Mouse (Mus musculus) kidney, adult 11 months (tissue): ENCODE data around the gene Rasgef1b.

ENCODE experiments used
- DNase-seq: peaks from one replicate; pipeline ENCODE4 v3.0.0; 2022

Gene Rasgef1b

DNA sequence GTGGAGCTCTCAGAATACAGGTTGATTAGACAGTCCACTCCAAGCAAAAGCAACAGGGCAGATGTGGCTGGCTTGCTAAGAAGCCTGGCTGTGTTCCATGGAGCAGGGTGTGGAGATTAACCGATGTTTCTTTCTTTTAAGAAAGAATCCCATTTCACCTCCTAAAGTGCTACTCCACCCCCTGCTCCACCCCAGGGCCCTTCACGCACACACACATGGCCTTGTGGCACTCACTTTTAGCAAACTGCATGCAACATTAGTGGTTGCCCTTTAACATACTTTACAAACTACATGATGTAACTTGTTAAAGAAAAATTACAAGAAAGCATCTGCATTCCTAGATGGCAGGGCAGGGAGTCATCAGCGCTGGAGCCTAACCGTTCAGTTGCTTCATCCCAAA is 378.8 kb downstream of the Rasgef1b start:
- DNase-seq: no peak

GRCm38 (mm10) chr5:99348257-99348849 is 380.5 kb downstream of the Rasgef1b start:
- peak; percentile 79 for DNase-seq

DNA sequence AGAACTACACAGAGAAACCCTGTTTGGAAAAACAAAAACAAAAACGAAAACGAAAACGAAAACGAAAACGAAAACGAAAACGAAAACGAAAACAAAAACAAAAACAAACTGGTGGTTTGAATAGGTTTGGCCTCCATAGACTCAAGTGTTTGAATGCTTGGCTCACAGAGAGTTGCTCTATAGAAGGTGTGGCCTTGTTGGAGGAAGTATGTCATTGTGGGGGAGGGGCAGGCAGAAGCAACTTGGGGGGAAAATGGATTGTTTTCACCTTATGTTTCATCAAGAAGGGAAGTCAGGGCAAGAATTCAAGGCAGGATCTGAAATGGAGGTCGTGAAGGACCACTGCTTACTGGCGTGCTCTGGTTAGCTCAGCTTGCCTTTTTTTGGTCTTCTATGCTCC is 386.3 kb downstream of the Rasgef1b start:
- DNase-seq: no peak

DNA sequence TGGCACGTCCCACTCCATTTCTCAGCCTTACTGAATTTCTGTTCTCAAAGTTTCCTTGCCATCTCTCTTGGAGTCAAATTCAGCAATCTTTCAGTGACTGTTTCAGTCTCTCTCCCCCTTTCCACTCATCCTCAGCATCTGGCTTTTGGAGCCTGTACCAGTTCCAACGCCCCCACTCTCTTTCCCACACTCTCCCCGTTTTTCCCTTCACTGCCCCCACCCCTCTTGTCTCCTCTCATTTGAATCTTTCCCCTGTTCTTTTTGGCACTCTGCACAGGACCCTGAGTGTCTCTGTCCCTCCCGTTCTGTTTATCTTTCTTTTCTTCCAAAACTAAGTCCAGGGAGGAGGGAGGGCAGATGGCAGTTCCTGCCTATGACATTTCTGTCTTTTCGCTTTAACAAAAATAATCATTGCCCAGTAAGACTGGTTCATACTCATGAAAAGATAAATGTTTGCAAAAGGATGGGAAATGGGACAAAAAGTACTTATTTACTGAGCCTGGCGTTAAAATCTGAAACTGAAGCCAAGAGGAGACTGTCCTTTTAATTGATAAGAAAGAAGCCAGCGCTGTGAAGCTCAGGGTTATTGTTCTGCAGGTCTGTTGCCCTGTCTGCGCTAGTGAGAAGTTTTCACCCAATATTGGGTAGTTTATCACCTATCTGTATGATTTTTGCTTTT is 388.4 kb downstream of the Rasgef1b start:
- DNase-seq: no peak

GRCm38 (mm10) chr5:99339790-99340189 is 389.1 kb downstream of the Rasgef1b start:
- peak; percentile 68 for DNase-seq

DNA sequence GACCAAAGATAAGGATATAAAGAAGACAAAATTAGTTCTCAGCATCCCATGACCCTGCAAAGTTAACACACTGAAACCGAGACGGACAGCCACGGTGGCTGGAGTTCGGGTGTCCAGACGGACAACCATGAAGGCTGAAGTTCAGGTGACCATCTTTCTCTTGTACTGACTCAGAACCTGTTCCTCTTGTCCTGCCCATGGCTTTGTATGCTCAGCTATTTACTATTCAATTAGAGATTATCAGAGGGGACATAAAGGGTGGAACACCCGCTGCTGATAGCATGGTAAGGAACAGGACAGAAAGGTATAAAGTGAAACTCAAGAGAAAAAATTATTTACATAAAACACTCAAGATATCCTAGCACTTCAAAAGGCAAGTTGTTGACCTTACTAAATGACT is 390.0 kb downstream of the Rasgef1b start:
- no peak for DNase-seq

DNA sequence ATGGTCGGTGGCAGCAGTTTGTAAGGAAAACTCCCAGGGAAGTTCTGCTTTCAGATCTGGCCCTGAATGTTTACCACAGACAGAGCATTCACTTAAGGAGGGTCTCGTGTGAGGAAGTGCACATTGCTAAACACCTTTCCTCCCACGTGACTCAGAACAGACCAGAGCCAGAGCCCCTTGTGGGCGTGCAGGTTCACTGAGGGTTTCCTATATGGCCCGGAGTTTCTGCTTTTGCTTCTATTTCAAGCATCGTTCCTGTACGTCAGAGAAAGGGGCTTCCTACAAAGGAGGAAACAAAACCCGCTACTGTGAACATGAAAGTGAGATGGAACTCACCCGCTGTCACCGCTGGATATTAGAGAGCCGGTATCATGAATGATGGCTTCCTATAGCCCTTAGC is 392.4 kb downstream of the Rasgef1b start:
- DNase-seq: no peak

- no peak for DNase-seq
Measured at GRCm38 (mm10) chr5:99334017-99334416, 394.8 kb downstream of the Rasgef1b start.

GRCm38 (mm10) chr5:99332021-99332420 is 396.8 kb downstream of the Rasgef1b start:
- no peak for DNase-seq

DNA sequence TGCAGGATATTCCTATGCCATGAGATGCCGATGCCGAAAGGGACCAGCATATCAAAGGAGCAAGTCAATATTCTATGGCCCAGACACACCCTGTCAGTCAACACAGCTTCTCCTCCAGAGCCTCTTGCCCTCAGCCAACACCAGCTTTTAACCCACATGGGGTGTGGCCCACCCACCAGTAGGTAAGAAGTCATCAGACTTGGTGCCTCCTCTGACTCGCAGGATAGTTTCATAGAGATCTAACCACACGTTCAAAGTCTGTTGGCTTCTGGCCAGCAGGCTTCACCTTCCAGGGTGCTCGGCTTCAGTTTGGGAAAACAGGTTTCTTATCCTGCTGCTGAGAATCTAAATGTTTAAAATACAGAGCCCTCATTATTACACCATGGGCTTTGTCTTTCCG is 399.8 kb downstream of the Rasgef1b start:
- DNase-seq: peak; percentile 22

DNA sequence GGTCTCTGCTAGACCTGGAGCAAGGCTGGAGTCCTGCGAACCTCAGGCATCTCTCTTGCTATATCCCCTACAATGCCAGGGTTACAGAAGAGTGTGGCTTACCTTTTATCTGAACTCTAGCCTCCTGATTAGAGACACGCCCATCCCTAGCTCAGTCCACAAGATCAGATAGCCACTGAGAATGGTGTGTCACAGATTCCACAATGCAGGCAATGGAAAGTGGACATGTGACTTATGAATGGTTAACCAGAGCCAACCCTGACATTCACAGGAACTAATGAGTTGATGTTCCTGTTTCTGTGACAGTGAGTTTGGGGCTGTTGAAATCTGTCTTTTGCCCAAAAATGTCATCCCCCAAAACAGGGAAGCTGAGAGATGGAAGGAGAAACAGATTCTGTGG is 401.8 kb downstream of the Rasgef1b start:
- DNase-seq: peak; percentile 17

- no peak for DNase-seq
Measured at GRCm38 (mm10) chr5:99325301-99325700, 403.6 kb downstream of the Rasgef1b start.

DNA sequence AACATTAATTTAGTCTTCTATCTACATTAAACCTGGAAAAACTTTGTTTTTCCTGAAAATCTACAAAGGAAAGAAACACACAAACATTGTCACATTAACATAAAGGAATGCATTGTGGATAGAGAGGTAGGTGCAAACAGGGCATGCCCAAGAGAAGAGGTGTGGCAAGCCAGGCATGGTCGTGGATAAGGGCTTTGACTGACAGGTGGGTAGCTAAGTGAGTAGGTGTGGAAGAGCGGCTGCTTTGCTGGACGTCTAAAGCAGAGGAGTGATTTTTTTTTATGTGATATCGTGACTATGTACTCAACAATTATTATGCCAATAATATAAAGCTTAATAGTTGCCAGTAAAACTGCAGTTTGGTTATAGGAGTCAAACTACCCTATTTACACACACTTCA is 408.1 kb downstream of the Rasgef1b start:
- DNase-seq: no peak

- DNase-seq: no peak
Measured at GRCm38 (mm10) chr5:99297939-99298338, 430.9 kb downstream of the Rasgef1b start.

- no peak for DNase-seq
Measured at GRCm38 (mm10) chr5:99296348-99296747, 432.5 kb downstream of the Rasgef1b start.

DNA sequence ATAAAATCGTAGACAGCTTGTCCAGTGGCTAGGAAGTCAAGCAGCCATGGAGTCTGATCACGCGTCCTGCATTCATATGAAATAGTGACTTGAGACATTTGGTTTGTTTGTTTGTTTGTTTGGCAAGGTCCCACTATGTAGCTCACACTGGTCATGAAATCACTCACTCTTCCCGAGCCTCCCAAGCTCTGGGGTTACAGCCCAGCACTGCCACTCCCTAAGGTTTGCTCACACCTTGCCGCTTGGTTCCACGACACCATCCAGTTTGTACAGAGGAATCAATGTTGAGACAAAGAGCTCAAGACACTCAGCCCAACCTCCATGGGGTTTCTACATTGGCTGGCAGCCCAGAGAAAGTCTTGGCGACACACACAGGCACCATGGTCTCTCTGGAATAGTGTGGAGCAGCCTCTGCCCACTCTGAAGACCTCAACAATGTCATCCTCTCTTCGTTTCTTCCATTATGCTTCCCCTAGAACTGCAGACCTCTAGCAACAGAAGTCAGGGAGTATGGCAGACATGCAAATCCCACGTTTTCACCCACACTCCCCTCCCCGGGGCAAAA is 436.5 kb downstream of the Rasgef1b start:
- DNase-seq: no peak

DNA sequence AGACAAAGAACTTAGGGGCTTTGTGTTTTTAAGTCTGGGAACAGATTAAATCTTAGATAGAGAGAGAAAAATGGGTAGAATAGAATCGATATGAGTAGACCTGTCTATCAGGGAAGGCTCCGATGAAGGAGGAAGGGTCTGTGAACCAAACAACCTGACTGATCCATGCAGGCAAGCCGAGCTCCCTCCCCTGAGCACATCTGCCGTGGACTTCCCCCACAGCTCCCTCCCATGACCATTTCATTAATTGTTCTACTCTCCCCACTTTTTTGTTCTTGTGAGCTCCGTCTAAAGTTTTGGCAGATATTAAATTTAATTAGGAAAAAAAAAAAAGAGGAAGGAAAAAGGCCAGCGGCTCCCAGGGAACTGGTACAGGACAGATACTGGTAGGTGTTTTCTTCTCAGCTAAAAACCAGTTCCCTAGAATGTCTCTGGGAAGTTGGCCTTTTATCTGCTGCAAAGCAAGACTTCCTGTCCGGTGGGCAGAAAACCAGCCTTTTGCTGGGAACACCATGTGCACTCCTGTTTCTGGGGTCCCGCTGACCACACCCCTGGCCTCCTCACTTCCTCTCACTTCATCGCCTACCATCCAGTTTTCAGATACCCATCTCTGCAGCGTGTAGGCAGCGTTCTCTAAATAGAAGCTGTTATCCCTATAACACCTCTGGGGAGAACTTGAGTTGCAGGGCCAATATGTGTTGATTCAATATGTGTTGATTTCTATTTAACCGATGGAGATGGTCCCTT is 437.6 kb downstream of the Rasgef1b start:
- no peak for DNase-seq

- no peak for DNase-seq
Measured at GRCm38 (mm10) chr5:99288262-99288661, 440.6 kb downstream of the Rasgef1b start.

GRCm38 (mm10) chr5:99287647-99288185 is 441.1 kb downstream of the Rasgef1b start:
- DNase-seq: no peak

GRCm38 (mm10) chr5:99286575-99286974 is 442.3 kb downstream of the Rasgef1b start:
- DNase-seq: no peak

GRCm38 (mm10) chr5:99286024-99286423 is 442.8 kb downstream of the Rasgef1b start:
- DNase-seq: no peak

DNA sequence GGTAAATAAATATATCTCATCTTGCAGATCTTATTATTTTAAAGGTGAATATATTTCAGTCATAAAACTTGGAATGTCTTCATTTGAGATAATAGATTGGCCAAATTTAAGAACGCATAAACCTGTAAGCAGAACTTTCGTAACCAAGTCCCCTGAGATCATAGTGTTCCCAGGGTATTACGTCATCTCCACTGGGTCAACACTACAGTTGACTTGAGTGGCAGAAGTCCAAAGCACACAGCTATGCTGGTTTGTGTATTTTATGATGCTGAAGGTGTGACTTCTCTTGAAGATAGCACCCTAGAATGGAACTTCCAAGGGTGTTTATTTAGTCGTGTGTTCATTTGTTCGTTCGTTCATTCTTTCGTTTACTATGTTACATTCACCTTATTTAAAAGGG is 444.5 kb downstream of the Rasgef1b start:
- DNase-seq: no peak

DNA sequence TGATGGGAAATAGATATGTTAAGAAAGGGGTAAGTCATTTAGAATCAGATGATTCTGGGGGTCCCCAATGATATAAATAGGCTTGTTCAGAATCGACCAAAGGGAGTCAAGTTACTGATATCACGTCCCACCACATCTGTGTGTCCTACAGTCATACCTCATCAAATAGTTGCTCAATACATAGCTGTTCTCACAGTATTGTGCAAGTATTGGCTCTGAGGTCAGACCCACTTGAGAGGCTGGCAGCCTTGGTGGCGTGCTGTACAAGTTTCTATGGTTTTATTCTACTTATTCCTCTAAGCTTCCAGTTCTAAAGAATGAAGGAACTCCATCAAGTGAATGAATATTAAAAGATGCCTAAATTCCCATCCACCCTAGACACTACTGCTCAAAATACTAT is 445.2 kb downstream of the Rasgef1b start:
- DNase-seq: no peak

- DNase-seq: no peak
Measured at GRCm38 (mm10) chr5:99280536-99280935, 448.3 kb downstream of the Rasgef1b start.
